Mouse (Mus musculus) mouse trophoblast stem cell (cell line): ENCODE data around the gene Abcb10.
"Not testable (repeated sequence)": the region's sequence is repeated elsewhere in the genome, so short reads cannot be mapped to it uniquely, and the experiment has no call there.

ENCODE experiments used
- in situ Hi-C, 2 experiments: fragments of 300-500 bp; cut with MseI, MboI; formaldehyde crosslinking; loops; 2 replicates in 1 of 2; 3 replicates in 1 of 2; pipeline ENCODE4 v1.15.1; 2025

Gene Abcb10

DNA sequence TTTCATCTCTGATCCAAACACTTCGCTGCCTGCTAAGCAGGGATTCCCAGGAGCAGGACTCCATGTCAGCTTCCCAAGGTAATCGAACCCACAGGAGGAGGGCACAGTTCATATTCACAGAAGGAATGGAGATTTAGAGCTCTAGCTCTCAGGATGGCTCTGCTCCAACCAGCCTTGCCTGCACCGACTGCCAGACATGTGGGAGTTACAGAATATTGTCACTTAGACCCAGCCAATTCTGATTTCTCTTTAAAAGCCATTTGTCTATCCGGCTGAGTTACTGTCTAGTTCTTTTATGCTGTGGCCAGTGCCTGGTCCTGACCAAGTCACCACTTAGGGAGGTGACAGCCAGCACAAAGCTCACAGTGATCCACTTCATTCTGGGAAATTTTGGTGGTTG, 1.2 kb downstream of the Abcb10 start:
- in situ Hi-C loops = no loop called here

DNA sequence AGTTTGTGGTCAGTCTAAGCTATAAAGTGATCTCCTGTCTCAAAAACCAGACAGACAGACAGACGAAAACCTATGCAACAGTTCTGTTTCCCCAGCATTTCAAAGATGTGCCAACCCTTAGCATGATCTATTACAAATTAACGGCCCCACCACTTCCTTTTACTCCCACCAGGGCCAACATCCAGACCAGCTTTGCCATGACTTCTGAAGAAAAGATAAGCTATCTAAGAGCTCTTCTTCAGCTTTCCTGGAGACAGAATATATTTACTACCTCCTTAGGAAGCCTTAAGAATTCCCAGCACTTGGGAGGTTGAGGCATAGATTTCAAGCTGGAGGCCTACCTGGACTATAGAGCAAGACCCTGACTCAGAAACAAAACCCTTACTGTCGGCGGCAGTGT, 2.7 kb downstream of the Abcb10 start:
- in situ Hi-C loops = no loop called here

DNA sequence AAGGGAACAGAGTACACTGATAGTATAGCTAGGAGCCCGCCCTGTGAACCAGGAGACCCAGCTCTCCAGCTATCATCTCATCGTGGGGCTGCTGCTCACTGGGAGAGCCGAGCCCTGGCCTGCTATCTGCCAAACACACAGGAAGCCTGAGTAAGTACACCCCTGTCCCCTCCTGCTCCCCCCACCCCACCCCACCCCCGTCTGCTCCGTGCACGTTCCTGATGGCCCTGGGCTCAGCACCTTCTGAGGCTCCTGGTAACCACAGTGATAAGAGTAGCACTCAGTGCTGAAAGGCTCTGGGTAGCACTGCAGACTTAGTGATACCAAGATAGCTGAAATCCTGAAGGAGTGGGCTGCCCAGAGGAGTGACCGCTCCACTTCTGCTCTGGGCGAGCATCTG, 4.0 kb downstream of the Abcb10 start:
- in situ Hi-C loops = no loop called here

DNA sequence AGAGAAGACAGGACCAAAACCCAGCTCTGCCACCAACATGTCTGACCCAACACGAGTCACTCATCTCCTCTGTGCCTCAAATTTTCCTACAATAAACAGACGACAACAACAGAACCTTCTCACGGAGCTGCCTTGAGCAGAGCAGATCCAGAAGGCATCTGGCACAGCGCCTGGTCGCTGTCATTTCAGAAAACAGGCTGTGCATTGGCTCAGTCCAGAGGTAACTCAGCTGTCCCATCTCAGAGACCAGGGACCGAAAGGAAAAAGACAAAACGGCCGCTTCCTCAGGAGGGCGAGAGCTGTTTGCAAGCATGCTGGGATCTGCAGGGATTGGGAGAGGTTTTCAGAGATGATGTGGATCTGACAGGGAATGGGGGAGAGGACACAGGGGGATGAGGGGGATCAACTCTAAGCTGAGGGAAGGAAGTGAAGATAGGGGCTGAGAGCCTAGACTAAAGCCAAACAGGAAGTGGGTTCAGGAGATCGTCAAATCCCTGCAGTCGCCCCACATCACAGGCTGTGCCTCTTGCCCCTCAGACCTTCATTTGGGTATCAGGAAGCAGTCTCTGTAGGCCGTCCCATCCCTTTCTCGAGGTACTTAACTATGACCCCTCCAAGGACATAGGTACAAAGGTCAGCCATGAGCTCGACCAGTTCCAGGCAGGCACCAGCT, 4.6 kb downstream of the Abcb10 start:
- in situ Hi-C loops = no loop called here

DNA sequence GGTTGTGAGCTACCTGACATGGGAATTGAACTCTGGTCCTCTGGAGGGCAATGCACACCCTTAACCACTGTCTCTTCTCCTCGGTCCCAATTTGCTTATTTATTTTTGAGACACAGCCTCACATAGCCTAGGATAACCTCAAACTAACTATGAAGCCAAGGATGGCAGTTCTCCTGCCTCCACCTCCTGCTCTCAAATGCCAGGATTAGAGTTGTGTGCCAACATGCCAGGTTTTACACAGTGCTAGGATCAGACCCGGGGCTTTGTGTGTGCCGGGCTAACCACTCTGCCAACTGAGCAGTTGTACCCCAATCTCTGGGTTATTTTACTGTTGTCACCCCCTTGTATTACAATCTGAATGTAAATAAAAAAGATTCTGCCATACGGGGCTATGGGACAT, 5.4 kb downstream of the Abcb10 start:
- in situ Hi-C loops = no loop called here

DNA sequence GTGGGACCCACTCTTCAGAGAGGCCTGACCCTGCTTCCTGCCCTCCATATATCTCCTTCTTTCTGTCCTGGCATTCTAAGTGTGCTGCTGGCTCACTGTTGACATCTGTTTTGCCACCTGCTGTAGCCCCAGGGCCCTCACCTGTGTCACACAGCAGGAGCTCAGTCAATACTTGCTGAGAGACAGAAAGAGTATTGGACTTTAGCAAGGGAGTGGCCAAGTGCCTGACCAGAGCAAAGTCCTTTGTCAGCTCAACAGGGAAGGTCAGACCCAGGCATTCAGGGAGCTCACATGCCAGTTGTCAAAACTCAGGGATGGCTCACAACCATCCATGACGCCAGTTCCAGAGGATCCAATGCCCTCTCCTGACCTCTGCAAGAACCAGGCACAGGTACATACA, 9.4 kb downstream of the Abcb10 start:
- in situ Hi-C loops = no loop called here

DNA sequence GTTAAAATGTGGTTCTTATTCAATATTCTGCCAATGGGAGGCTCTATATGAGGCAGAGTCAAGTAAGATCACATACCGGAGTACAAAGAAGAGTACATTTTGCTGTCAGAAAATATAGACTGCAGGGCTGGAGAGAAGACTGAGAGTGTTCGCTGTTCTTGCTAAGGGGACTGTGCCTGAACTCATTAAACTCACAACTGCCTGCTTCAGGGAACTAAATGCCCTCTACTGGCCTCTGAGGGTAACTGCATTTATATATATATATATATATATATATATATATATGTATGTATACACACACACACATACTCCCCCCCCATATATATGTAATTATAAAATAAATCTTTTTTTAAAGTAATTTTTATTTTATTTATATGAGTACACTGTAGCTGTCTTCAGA, 16.0 kb downstream of the Abcb10 start:
- in situ Hi-C loops = no loop called here

DNA sequence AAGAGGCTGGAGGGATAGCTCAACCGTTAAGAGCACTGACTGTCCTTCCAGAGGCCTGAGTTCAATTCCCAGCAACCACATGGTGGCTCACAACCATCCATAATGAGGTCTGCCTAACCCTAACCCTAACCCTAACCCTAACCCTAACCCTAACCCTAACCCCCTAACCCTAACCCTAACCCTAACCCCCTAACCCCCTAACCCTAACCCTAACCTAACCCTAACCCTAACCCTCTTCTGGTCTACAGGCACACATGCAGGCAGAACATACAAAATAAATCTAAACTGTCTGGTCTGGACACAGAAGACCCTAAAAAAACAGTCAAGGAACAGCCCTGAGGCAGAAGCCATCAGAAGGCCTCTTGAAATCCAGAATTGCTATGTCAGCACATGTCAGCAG, 21.6 kb downstream of the Abcb10 start:
- in situ Hi-C loops = no loop called here

DNA sequence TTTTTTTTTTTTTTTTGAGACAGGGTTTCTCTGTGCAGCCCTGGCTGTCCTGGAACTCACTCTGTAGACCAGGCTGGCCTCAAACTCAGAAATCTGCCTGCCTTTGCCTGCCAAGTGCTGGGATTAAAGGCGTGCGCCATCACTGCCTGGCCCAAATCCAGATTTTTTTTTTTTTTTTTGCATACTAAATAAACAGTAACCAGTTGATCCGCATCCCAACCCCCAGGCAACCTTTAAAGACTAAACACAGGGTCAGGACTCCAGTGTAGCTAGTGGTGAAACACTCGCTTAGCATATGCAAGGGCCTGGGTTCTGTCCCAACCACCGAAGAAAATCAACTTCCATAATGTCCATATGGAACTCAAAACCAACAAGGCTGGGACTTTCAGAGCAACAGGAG, 22.4 kb downstream of the Abcb10 start:
- in situ Hi-C loops = not testable (repeated sequence)

DNA sequence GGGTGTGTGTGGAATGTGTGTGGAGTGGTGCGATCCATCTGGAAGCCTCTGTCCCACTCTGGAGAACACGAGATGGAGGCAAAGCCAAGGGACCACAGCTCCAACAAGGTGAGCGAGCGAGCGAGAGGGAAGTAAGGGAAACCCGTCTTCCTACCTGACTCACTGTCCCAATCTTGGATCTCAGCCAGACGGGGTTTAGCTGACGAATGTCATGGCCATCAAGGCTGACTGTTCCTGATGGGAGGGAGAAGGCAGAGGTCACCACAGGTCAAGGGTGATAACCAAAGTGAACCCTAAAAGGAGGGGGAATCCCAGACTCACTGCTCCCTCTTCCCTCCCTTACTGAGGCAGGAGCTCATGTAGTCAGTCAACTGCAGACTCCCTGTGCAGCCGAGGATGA, 22.9 kb downstream of the Abcb10 start:
- in situ Hi-C loops = no loop called here

DNA sequence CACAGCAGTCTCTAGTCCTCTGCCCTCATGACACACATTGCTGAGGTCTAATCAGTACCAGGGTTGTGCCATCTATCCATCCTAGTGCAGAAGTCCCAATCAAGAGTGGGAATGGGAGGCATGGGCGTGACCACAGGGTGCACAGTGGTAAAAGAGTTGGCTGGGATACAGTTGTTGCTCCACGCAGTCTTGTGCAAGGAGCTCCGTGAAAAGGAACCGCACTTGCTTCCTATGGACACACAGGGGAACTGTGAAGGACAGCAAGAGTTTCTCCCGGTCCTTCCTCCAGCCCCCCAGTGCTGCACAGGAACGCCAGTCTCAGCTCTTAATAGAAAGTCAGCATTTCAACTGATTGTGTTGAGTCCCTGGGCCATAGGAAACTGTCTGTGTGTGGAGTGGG, 23.4 kb downstream of the Abcb10 start:
- in situ Hi-C loops = no loop called here

DNA sequence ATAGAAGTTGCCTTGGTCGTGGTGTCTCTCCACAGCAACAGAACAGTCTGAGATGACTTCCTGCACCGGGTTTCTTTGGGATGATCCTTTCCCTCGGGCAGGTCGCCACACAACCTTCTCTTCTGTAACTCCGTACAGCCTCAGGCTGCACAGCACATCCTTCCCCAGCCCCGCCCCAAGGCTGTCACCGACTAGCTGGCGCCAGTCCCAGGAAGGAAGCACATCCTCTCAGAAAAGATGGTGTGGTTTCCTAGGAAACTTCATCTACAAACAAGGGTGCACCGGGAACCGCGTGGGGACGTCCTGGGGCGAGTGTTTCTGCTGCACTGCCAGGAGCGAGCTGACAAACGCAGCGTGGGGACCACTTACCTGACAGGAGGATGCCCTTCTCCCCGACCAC, 24.8 kb downstream of the Abcb10 start:
- in situ Hi-C loops = no loop called here

DNA sequence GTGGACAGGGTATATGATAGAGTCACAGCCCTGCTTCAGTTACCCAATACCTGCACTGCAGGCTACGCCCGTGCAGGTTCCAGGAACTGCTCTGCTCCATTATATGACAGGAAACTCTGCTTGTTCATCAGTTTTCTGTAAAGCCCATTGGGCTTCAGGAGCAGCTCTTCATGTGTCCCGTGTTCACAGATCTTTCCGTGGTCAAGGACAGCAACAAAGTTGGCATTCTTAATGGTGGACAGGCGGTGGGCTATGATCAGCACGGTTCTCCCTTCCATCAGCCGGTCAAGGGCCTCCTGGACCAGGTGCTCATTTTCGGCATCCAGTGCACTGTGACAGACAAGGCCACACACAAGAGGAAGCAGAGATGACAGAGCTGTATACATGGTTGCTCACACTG, 28.7 kb downstream of the Abcb10 start:
- in situ Hi-C loops = no loop called here

DNA sequence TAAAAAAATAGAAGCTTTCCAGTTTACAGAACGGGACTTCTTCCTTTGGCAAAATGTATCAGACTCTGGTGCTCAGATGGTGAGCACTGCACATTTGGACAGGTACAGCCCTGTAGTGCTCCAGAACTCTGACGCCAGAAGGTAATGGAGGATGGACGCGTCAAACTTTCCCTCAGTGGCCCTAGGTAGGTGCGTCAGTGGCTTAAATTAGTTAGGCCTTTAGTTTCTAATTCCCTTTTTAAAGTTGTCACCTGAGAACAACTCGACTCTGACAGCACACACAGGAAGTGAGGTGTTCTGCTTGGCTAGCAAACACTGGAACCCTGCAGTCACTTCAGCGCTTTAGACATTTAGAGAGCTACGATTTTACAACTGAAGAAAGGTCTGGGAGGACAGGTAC, 29.2 kb downstream of the Abcb10 start:
- in situ Hi-C loops = no loop called here

DNA sequence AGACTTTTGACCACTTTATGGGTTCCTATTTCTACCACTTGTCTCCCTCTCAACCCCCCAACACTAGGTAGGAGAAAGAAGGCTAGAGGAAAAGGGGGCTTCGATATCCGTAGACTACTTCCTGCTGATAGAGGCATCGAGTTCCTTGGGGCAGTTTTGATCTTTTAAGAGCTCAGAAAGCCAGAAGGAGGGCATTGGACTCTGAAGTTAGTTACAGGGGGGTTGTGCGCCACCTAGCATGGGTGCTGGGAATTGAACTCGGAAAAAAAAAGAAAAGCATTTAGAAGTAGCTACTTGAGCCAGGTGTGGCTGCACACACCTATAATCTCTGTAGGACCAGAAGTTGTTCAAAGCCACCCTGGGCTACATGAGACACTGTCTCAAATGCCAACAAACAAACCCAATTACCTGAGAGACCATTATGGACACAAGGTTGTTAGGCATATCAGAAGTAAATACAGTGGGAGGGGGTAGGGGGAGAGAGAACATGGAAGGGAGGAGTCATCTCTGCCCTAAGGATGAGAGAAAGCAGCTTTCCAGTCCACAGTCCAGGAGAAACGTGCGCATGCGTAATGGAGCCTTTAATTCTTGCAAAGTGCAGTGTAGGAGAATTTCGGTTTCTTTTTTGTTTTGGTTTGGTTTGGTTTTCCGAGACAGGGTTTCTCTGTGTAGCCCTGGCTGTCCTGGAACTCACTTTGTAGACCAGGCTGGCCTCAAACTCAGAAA, 32.7 kb downstream of the Abcb10 start:
- in situ Hi-C loops = no loop called here

DNA sequence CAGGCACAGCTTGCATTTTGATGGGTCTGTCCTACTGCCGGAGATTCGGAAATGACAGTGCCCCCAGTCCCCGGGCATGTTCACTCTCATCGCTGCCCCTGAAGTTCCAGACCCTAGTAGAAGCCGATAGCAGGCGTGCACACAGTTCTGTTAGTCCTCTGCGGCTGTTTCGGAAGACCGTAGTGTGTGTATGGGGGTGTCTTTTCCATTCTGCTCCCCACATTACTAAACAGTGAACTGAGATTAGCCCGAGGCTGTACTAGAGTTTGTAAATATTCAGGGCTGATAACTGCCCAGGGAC, 33.3 kb downstream of the Abcb10 start:
- in situ Hi-C loops = no loop called here

DNA sequence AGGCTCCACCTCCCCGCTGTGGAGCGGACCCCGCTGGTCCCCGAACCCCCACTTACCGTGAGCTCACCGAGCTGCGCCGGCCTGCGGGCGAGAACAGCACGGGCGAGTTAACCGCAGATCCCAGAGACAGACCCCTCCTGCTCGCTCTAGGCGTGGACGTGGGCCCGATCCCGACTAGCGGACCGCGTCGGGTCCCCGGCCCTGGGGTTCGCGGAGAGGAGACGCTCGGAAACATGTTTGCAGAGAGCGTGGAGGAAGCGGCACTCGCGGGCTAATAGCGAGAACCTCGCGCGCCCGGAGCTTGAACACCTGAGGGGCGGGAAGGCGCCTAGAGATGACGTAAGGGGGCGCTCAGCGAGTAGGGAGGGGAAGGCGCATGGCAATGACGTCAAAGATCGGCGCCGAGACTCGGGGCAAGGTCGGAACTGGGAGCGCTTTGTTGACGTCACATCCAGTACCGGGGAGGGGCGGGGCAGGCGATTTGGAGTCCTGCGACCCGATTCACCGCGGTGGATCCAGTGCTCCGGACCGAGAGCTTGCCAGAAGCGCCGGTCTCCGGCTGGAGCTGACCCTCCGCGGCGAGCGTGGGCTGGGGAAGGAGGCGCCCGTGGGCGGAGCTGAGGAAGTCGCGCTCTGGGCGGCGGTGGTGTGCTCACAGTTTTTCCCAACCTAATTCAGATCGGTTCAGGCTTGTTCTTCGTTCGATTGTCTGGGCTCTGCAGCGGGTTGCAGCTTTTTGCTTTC, 33.8 kb downstream of the Abcb10 start, which contains the start of gene Nup133:
Gene Nup133, minus strand, starts transcription at position 324 of the 744 bp plus-strand sequence.
- in situ Hi-C loops = no loop called here

DNA sequence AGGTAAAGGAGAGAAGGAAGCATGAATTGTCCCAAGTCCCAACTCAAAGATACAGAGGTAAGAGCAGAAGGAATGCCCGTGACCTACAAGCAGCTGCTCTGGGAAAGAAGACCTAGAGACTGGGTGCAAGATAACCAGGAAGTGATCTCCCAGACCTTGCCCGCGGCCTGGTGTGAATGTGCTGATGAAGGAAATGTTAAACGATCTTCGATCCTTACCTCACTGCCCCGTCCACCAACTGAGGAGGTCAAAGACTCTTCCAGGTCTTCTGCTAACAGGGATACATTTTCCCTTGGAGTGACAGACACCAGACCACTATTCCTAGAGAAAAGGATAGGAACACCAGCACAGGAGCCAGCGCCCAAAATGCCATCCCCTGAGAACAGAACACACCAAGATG, 53.9 kb downstream of the Abcb10 start:
- in situ Hi-C loops = no loop called here

DNA sequence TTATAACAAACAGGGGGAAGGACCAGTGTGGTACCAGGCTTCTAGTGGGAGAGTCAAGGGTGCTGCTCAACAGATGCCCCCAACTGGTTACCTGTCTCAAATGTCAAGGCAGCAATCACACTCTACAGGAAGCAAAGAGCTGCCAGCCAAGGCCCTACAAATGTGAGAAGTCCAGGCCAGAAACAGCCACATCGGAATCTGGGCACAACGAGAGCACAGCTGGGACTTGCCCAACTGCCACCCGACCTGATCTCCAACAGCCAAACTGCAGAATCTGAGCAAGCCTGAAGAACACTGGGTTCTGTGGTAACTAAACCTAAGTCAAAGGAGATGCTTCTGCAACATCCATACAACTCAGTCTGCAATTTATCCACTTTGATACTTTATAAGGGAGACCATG, 57.3 kb downstream of the Abcb10 start:
- in situ Hi-C loops = no loop called here

DNA sequence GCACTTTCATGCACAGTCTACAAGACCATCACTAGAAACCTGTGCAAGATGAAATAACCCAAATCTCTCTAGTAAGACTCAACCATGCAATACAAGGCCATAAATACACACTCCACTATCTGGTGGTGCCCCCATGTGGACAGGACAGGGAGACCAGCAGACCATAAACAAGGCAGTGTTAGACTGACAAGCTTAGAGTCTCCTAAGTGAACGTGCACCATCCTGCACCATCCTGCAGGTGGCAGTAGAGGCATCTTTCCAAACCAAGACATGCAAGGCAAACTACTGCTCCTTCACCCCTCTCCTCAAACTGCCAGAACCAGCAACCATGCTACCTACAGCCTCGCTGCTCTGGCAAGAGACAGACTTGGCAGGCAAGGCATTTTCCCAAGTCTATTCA, 58.2 kb downstream of the Abcb10 start:
- in situ Hi-C loops = no loop called here

DNA sequence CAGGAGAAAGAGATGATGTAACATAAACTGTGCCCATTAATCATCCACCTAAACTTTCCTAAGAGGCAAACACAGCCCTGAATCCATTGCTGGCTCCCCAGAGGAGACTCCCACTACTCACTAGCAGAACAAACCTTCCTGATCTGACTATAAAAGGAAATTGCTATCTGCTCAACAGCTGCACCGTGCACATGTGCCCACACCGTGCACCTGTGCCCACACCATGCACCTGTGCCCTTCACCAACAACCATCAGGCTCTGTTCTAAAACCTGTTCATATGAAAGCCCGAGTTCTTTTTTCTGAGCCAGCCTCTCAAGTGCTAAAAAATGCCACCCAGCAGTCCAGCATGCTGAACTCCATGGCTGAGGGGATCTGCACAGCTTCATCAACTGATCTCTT, 68.3 kb downstream of the Abcb10 start:
- in situ Hi-C loops = no loop called here

DNA sequence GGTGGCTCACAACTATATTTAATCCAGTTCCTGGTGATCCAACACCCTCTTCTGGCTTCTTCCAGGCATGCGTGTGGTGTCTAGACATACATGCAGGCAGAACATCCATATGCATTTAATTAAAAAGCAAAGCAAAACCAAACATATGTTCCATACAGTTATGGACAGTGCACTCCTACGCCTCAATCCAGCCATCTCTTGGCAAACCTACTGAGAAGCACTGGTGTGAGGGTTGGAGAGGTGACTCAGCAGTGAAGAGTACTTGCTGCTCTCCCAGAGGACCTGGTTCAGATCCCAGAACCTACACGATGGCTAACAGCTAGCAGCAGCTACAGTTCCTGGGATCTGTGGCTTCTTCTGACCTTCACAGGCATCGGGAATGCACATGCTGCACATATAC, 70.7 kb downstream of the Abcb10 start:
- in situ Hi-C loops = no loop called here

DNA sequence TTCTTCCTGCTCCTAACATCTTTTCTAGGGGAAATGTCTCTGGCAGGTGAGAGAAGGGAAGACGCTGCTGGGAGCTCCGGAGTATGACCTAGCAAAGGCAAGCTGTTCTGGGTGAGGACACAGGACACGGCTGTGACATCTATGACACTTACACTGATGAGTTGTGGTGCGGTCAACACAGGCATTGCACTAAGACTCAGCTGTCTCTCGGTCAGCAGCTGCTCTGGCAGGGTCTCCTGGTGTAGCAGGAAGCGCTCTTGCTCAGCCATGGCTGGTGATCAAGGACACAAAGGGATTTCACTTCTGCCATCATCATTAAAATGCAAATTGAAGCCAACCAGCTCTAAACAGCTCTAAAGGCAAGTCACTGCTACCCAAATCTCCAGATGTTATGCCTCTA, 75.3 kb downstream of the Abcb10 start:
- in situ Hi-C loops = loop anchor here in 1 of 2 experiments (10.0 kb wide), 1 partner anchor 113 kb away; no protein-coding TSS in a partner anchor
